Mouse (Mus musculus) testis, postnatal 14 days (tissue): ENCODE measurements around the gene Prex1.

Source experiments
- DNase-seq: peaks from one replicate; pipeline ENCODE4 v3.0.0; 2021; ENCODE audit warnings: low spot score

Prex1 gene

DNA sequence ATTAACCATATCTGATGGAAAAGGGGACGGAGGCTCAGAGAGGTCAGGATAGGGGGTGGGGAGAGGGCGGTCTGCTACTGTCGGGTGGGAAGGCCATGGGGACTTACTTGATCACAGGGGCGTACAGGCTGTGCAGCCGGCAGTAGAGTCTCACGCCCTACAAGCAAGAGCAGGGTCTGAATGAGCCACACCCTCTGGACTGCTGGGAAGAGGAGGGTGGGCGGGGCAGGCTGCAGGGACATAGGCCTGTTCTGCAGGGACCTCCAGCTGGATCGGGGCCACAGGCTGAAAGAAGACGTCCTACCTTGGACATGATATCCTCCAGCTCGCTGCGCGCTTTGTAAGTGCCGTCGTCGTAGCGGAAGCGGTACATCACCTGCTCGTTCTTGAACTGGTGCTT, 112.2 kb downstream of the Prex1 start:
- DNase-seq: no peak

GRCm38 (mm10) chr2:166598453-166599155, 115.0 kb downstream of the Prex1 start:
- DNase-seq: no peak

- no peak for DNase-seq
These were observed 115.9 kb downstream of the Prex1 start for GRCm38 (mm10) chr2:166597763-166598162.

- peak; percentile 57 for DNase-seq
These were observed 121.4 kb downstream of the Prex1 start for GRCm38 (mm10) chr2:166592034-166592912.

DNA sequence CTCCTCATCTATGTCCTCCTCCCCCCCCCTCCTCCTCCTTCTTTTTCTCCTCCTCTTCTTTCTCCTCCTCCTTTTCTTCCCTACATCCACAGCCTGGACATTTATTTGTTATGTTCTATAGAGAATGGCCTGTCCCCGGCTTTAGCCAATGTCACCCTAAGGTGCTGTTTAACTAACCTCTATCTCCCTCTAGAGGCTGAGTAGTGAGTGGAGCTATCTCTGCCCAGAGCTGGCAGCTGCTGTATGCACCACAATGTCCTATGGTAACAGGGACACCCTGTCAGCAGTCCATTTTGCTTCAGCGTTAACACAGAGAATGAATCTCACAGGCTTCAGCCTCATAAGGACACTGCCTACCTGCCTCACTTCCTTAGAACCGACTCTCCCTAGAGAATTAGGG, 129.1 kb downstream of the Prex1 start:
- DNase-seq: no peak

DNA sequence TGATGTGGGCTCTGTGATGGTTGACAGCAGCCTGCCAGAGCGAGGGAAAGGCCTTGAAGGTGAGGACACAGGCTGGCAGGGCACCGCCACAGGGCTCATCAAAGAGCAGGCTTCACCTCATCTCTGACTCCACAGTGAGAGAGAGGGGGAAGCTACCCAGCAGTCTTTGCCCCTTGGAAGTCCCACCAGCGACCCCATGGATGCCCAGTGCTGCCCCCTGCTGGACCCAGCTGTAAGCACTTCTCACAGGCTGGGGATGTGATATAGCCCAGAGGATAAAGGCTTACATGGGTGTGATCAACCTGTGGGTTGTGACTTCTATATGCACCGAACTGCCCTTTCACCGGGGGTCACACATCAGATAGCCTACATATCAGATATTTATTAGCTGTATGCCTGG, 130.3 kb downstream of the Prex1 start:
- DNase-seq: no peak

- no peak for DNase-seq
These were observed 131.6 kb downstream of the Prex1 start for GRCm38 (mm10) chr2:166581881-166582583.

- DNase-seq: no peak
These were observed 133.8 kb downstream of the Prex1 start for GRCm38 (mm10) chr2:166579793-166580192.

DNA sequence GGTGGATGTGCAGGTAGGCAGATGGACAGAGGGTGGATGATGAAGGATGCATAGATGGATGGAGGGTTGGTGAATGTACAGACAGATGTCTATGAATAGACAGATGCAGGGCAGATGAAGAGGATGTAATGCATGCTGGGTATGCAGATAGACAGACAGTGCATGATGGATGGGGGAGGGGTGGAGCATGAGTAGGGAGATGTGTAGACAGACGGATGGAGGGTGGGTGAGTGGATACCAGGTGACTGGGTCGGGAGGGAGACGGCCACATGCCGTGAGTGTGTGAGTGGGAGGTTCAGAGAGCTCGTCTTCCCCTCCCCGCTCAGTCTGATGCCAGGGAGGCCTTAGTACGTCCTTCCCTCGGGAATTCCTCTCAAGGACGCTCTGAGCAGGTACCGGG, 134.3 kb downstream of the Prex1 start:
- DNase-seq: no peak

- no peak for DNase-seq
These were observed 138.2 kb downstream of the Prex1 start for GRCm38 (mm10) chr2:166575419-166575818.

- peak; percentile 34 for DNase-seq
These were observed 138.7 kb downstream of the Prex1 start for GRCm38 (mm10) chr2:166574934-166575333.

- no peak for DNase-seq
These were observed 140.0 kb downstream of the Prex1 start for GRCm38 (mm10) chr2:166573621-166574020.

- no peak for DNase-seq
These were observed 141.3 kb downstream of the Prex1 start for GRCm38 (mm10) chr2:166572297-166572696.

GRCm38 (mm10) chr2:166569182-166569581, 144.4 kb downstream of the Prex1 start:
- DNase-seq: no peak

- DNase-seq: no peak
These were observed 148.1 kb downstream of the Prex1 start for GRCm38 (mm10) chr2:166565503-166565902.

DNA sequence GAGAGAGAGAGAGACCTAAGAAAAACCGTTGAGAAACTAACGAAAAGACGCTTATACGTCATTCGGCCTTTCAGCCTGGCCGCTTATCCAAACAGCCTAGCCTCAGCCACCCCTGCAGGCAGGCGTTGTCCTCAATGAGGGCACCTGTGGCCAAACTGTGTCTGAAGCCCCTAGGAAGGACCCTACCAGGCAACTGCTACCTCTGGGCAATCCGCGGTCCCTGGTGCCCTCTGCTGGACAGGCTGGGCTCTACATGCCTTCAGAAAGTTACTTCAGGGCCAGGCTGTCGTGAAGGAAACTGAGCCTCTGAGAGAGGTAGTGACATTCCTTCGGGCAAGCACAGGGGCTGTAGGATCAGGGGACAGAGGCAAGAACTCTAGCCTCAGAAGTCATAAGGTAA, 149.2 kb downstream of the Prex1 start:
- peak; percentile 30 for DNase-seq

- peak; percentile 79 for DNase-seq
These were observed 149.7 kb downstream of the Prex1 start for GRCm38 (mm10) chr2:166563890-166564289.

DNA sequence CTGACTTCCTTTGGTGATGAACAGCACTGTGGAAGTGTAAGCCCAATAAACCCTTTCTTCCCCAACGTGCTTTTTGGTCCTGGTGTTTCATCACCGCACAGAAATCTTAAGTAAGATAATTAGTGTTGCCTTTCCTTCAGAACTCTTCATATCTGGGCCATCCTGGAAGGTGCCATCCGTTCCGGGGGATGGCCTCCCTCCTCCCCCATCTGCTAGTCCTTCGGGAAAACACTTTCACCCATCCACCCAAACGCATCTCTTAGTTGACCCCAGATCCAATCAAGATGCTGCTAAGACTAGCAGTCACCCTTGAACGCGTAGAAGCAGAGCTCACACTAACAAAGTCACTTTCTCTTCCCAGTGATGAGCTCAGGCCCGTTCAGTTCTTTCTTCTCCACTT, 150.6 kb downstream of the Prex1 start:
- DNase-seq: no peak

DNA sequence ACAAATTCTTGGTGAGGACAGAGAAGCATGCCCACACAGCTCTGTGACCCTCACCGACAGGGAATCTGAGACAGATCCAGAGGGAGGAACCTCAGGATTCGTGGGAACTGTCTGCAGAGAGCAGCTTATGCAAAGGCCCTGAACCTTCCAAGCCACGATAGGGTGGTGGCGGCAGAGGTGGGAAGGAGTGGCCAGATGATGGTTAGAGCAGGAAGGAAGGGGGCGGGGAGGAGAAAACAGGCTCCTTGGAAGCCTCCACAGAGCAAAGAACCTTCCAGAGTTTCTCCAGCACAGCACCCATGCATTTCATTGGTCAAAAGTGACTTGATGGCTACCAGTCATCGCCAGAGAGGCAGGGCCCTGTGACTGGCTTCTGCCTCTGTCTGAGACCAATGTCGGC, 151.9 kb downstream of the Prex1 start:
- no peak for DNase-seq

DNA sequence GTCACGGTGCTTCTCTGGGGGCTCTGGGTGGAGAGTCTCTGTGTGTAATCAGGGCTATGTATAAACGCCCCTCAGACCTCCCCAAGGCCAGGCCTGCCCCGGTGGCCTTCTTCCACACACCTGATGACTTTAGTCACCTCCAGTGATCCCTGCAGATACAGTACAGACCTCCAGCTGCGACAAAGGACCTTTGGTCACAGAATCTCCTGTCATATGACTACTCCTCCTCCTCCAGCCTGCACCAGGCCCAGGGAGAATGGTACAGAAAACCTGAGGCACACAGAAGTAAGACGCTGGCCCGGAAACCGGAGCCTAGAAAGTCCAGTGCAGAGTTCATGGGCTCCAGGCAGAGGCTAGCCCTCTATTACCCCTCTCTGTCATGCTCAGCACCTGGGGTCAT, 152.8 kb downstream of the Prex1 start:
- DNase-seq: no peak

DNA sequence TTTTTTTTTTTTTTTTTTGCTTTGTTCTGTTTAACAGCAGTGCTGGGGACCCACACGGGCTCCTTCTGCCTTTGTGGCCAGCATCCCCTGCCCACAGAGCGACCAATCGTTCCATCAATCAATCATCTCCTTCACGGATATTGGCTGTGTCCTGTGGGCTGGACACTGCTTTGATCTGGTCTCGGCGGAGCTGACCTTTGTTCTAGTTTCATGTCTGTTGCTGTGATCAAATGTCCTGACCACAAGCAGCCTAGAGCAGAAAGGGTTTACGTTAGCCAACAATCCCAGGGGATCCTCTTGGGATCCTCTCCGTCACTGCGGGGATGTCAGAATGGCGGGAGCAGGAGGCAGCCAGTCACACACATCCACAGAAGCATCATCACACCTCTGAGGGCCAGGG, 154.1 kb downstream of the Prex1 start:
- no peak for DNase-seq

DNA sequence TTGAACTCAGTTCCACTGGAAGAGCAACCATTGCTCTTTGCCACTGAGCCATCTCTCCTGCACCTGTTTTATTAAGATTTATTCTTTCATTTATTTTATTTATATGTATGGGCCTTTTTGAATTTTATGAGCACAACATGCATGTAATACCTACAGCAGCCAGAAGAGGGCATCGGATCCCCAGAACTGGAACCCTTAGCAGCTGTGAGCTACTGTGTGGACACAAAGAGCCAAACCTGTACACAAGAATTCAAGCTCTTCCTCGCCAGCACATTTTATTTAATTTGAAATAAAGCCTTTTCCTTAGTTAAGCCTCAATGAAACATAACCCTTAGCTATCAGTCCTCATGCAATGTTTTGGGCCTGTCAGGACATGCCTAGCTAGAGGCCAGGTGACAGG, 158.1 kb downstream of the Prex1 start:
- DNase-seq: no peak

GRCm38 (mm10) chr2:166554169-166554505, 159.5 kb downstream of the Prex1 start:
- no peak for DNase-seq
